Mouse (Mus musculus) liver, adult 2 months (tissue): ENCODE measurements around the gene Tmigd1. TPM values are rescaled to one million over a fixed set of nuclear protein-coding genes. Genes with fewer than 3 reads are reported as not detected.

Source experiments
- DNase-seq: peaks from one replicate; pipeline ENCODE4 v3.0.0-alpha.2; 2011; ENCODE audit warnings: low read depth, low spot score; ENCODE audit errors: extremely low read depth
- H3K27ac ChIP-seq: fragments of 200-500 bp; replicated peaks from 2 replicates; pipeline ENCODE4 v1.5.1; 2012; ENCODE audit warnings: low read depth, mild to moderate bottlenecking, control low read depth, inconsistent platforms, low read length; ENCODE audit not compliant: insufficient read depth
- H3K27me3 ChIP-seq: fragments of 200-500 bp; 2 replicates; pipeline ENCODE4 v1.6.1; 2012; ENCODE audit warnings: mild to moderate bottlenecking, moderate library complexity, low read length, inconsistent platforms; ENCODE audit not compliant: control insufficient read depth, insufficient read depth
- H3K36me3 ChIP-seq: fragments of 200-500 bp; 2 replicates; pipeline ENCODE4 v1.6.1; 2012; ENCODE audit warnings: low read length, inconsistent platforms; ENCODE audit not compliant: control insufficient read depth, insufficient read depth
- H3K4me1 ChIP-seq: fragments of 200-500 bp; 2 replicates; pipeline ENCODE4 v1.6.1; 2011; ENCODE audit warnings: low read length; ENCODE audit not compliant: control insufficient read depth, insufficient read depth
- H3K4me3 ChIP-seq: fragments of 200-500 bp; 2 replicates; pipeline ENCODE4 v1.5.1; 2011; ENCODE audit warnings: low read depth, mild to moderate bottlenecking, control low read depth, low read length, moderate library complexity; ENCODE audit not compliant: insufficient read depth
- H3K79me2 ChIP-seq: fragments of 200-500 bp; 2 replicates; pipeline ENCODE4 v1.6.1; 2012; ENCODE audit warnings: inconsistent platforms, mild to moderate bottlenecking, low read length, moderate library complexity; ENCODE audit not compliant: control insufficient read depth, insufficient read depth
- H3K9ac ChIP-seq: fragments of 200-500 bp; 2 replicates; pipeline ENCODE4 v1.6.1; 2012; ENCODE audit warnings: low read depth, mild to moderate bottlenecking, control low read depth, inconsistent platforms, low read length
- CTCF ChIP-seq: fragments of 200-500 bp; IDR thresholded peaks from 2 replicates; pipeline ENCODE4 v1.5.1; 2011; ENCODE audit warnings: low read depth, low read length, control low read depth
- POLR2A ChIP-seq: fragments of 200-500 bp; IDR thresholded peaks from 2 replicates; pipeline ENCODE4 v1.6.1; 2011; ENCODE audit warnings: low read length, control low read depth; ENCODE audit not compliant: insufficient read depth; ENCODE audit errors: extremely low read depth
- WGBS: fragments of 180-500 bp; shearing (Covaris S2); methylation state at CpG from one replicate; pipeline ENCODE4 v1.1.7; 2018; 5-methylcytosine and 5-hydroxymethylcytosine counted together
- polyA plus RNA-seq: library from polyadenylated mRNA; depleted of rRNA; stranded (reverse); fragments of >200 nt; gene quantifications from 2 replicates; pipeline ENCODE4 v1.2.3, GENCODE M21; 2012
- total RNA-seq: library from RNA; depleted of rRNA; stranded (reverse); fragments of >200 nt; gene quantifications from 2 replicates; pipeline ENCODE4 v1.2.3, GENCODE M21; 2014

Tmigd1 gene
- total and polyA plus RNA-seq, 2 experiments, result not detected

GRCm38 (mm10) chr11:76908651-76909050 is 6.7 kb downstream of the Tmigd1 start:
- Histone ChIP-seq H3K4me3 (no peak overlapping the region), H3K4me1 (peaks cover 3% of the 10 kb centered on the region), H3K9ac (no peak overlapping the region), H3K27ac (no peak overlapping the region), H3K27me3 (no peaks in the 10 kb centered on the region), H3K36me3 (no peaks in the 10 kb centered on the region), H3K79me2 (no peaks in the 10 kb centered on the region)
- TF ChIP-seq POLR2A (no peak), CTCF (no peak)
- peak; percentile 92 for DNase-seq
- 24% methylated on average over 7 of the region's 7 CpGs for WGBS

GRCm38 (mm10) chr11:76911325-76912054 is 9.5 kb downstream of the Tmigd1 start:
- no peaks in the 10 kb centered on the region for H3K36me3 ChIP-seq
- peaks cover 9% of the 10 kb centered on the region for H3K4me1 ChIP-seq
- TF ChIP-seq CTCF (no peak), POLR2A (no peak)
- 38% methylated on average over 3 of the region's 3 CpGs for WGBS
- no peaks in the 10 kb centered on the region for H3K79me2 ChIP-seq
- H3K4me3 ChIP-seq, result no peak overlapping the region
- H3K27me3 ChIP-seq, result no peaks in the 10 kb centered on the region
- H3K27ac ChIP-seq, result no peak overlapping the region
- DNase-seq, result peak; percentile 75
- H3K9ac ChIP-seq, result no peak overlapping the region

GRCm38 (mm10) chr11:76912055-76912395 is 10.1 kb downstream of the Tmigd1 start:
- H3K9ac ChIP-seq, result no peak overlapping the region
- H3K4me3 ChIP-seq, result no peak overlapping the region
- H3K4me1 ChIP-seq, result peaks cover 9% of the 10 kb centered on the region
- TF ChIP-seq CTCF (no peak), POLR2A (no peak)
- H3K27ac ChIP-seq, result no peak overlapping the region
- H3K79me2 ChIP-seq, result no peaks in the 10 kb centered on the region
- WGBS, result 25% methylated on average over 7 of the region's 7 CpGs
- peak; percentile 62 for DNase-seq
- H3K27me3 ChIP-seq, result no peaks in the 10 kb centered on the region
- no peaks in the 10 kb centered on the region for H3K36me3 ChIP-seq

GRCm38 (mm10) chr11:76914366-76914765 is 12.4 kb downstream of the Tmigd1 start:
- H3K27me3 ChIP-seq, result no peaks in the 10 kb centered on the region
- H3K79me2 ChIP-seq, result no peaks in the 10 kb centered on the region
- no peak overlapping the region for H3K9ac ChIP-seq
- H3K4me3 ChIP-seq, result no peak overlapping the region
- no peak for TF ChIP-seq POLR2A
- no peak for TF ChIP-seq CTCF
- H3K36me3 ChIP-seq, result no peaks in the 10 kb centered on the region
- WGBS, result 9% methylated on average over 7 of the region's 7 CpGs
- peak overlapping the region; percentile 4; the same call in 1 of the 2 replicates for H3K27ac ChIP-seq
- DNase-seq, result peak; percentile 85
- peaks cover 9% of the 10 kb centered on the region for H3K4me1 ChIP-seq

DNA sequence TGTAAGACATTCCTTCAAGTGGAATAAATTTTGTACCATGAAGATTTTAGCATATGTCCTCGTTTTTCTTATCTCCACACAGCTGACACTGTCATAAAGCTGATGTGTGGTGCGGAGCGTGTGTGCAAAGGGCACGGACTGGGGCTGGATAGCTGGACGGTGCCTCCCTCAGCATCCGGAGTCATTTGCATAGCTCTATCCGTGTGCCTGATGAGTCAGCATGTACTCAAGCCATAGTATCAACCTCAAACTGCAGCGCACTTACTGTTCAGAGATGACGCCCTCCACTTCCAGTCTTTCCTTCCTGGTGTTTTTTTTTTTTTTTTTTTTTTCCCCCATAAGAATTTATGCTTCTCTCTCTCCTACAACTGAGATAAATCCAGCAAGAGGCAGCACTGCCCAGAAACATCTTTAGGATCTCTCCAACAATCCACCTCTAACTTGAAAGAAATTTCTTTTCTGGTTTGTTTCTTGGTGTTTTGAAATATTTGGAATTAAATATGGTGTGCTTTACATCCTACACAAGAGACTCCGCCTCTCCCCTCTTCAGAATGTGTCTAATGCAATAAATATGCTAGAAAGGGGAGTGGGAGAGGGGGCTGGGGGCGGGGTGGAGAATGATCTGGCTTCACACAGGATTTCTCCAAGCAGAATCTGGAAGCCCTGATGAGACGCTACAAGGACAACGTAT is 14.7 kb downstream of the Tmigd1 start:
- no peak overlapping the region for H3K9ac ChIP-seq
- 55% methylated on average over 13 of the region's 13 CpGs for WGBS
- no peak for TF ChIP-seq CTCF
- no peaks in the 10 kb centered on the region for H3K27me3 ChIP-seq
- no peak overlapping the region for H3K27ac ChIP-seq
- no peaks in the 10 kb centered on the region for H3K79me2 ChIP-seq
- peaks cover 5% of the 10 kb centered on the region for H3K4me1 ChIP-seq
- H3K36me3 ChIP-seq, result no peaks in the 10 kb centered on the region; the same call in 1 of the 2 replicates
- H3K4me3 ChIP-seq, result no peak overlapping the region
- DNase-seq, result no peak

DNA sequence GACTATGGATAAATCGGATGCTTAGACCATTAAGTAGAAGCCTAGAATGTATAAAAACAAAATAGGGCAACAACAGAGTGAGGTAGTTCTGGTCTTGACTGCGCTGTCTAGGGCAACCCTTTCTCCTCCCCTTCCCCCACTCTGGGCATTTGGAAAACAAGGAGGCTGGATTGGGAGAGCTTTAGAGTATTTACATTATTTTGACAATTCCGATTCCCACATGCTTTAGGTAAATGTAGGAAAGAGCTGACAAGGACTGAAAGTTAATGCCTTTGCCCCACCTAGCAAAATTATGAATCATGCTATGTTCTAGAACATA is 15.2 kb downstream of the Tmigd1 start:
- TF ChIP-seq POLR2A, result no peak
- TF ChIP-seq CTCF, result no peak
- H3K4me3 ChIP-seq, result no peak overlapping the region

More for the DNA sequence above, 15.2 kb downstream of the Tmigd1 start:
- Histone ChIP-seq H3K36me3 (no peaks in the 10 kb centered on the region; the same call in 1 of the 2 replicates), H3K4me1 (peaks cover 5% of the 10 kb centered on the region), H3K79me2 (no peaks in the 10 kb centered on the region), H3K27ac (no peak overlapping the region), H3K9ac (no peak overlapping the region), H3K27me3 (no peaks in the 10 kb centered on the region)
- DNase-seq, result no peak
- 79% methylated on average over 3 of the region's 3 CpGs for WGBS
